Mouse (Mus musculus): ENCODE results near the gene Efna3. TPM values are rescaled to one million over a fixed set of nuclear protein-coding genes. Genes with fewer than 3 reads are reported as not detected.
A peak's percentile ranks its signal among the peaks of the same experiment; 100 is the strongest.

The Efna3 gene
- total RNA-seq, 2 experiments from 2014 or later: 65.5 to 76.3 TPM

DNA sequence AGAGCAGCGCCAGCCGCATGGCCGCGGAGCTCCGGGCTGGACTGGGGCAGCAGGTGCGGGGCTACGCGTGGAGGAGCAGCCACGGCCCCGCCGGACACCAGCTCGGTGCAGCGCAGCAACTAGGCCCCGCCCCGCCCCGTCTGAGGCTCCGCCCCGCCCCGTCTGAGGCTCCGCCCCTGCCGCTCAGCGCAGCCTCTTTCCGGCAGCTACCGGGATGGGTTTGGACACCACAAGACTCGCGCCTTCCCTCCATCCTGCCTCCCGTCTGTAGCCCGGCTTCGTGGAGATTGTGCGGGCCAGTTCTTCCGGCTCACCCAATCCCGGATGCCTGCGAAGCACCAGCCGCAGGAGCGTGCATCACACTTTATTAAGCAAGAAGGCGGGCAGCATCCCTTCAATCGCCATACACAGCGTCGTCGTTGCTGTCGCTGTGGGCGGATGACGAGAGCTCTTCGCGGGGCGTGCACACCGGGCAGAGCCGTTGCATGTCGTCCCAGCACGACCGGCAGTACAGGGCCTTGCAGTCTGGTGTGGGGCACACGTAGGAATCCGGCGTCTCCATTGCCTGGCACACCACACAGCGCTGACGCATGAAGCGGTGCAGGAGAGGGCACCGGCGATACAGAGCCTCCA, 27.2 kb upstream of the Efna3 start, which contains the start of gene Adam15:
Adam15 (minus strand) TSS at position 128 of the 633 bp plus-strand sequence.
- DNase-seq (ENCODE audit: low spot score in 2 of 2): peak; percentile 89 to 92
- Histone ChIP-seq H3K27ac (peak within 1 kb of the TSS; percentile 95), H3K4me3 (peak within 1 kb of the TSS; percentile 76)
- no peak for TF ChIP-seq CTCF (conservative IDR thresholded peaks at IDR 0.05)

GRCm38 (mm10) chr3:89348911-89349868, 26.4 kb upstream of the Efna3 start:
- Histone ChIP-seq H3K4me3 (peak overlapping the region; percentile 76), H3K27ac (peak overlapping the region; percentile 95)
- no peak for TF ChIP-seq CTCF (conservative IDR thresholded peaks at IDR 0.05)
- no peak for DNase-seq (ENCODE audit: low spot score in 2 of 2)

DNA sequence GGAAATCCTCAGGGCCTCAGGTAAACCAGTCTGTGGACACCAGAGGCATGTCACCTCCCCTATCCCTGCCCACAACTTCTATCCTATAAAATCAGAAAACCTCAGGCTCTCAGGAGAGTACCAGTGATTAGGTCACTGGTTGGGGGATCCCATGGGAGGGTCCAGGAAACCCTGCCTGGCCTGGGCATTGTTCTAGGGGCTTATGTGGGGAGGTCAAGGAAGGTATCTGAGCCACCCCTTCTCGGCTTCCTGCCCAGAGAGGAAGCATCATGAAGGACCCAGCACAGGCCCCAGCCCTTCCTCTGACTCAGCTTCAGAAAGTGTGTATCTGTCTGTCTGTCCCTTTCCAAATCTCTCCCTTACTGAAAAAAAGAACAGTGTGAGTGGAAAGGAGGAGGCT, 25.2 kb upstream of the Efna3 start:
- Histone ChIP-seq H3K27ac (peak overlapping the region; percentile 95; the same call in 1 of the 2 replicates), H3K4me3 (no peak overlapping the region)
- no peak for DNase-seq (ENCODE audit: low spot score in 2 of 2)
- TF ChIP-seq CTCF (conservative IDR thresholded peaks at IDR 0.05): no peak

DNA sequence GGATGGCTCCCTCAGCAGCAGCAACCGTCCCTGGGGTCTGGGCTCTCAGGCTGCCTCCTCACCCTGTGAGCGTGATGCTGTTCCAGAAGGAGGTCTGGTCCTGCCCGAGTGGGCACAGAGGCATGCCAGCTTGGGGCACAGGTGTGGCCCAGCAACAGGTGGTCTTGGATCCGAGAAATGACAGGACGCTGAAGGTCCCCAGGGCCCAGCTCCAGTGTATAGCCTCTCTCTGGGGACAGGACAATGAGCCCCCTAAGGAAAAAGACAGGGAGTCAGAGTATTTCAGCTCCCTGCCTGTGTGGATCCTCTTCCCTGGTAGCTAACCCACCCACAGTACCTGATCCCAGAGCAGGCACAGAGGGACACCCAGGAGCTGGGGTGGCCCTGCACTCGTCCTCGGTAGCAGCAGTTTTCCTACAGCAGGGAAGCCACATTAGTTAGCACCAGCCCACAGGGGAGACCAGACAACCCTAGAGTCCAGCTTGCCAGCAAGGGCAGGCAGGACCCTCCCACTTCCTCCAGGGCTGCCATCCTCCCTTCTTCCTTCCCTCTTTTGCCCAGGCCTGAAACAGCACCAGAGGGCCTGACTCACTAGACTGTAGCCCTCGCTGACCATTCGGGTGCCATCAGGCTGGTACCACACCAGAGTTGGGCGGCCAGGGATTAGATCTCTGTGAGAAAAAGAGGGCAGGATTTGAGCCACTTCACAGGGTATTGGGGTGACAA, 24.2 kb upstream of the Efna3 start:
- TF ChIP-seq CTCF (conservative IDR thresholded peaks at IDR 0.05): no peak
- no peak overlapping the region for H3K27ac ChIP-seq
- no peak for DNase-seq (ENCODE audit: low spot score in 2 of 2)
- no peak overlapping the region for H3K4me3 ChIP-seq

DNA sequence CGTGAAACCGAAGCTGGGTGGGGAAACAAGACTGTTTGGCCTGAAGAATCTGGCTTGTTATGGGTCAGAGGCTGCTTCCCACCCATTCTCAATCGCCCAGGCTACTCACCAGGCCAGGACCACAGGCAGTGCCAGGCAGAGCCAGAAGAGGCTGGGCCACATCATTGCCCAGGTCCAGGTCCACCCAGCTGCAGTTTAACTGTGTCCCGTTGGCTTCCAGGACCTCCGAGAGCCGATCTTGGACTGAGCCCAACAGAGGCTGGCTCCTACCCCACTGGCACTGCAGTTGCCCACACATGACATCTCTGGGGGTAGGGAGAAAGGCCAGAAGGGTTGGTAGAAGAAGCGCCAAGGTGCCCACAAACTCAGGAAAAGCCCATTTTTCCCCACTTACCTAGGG, 20.5 kb upstream of the Efna3 start:
- H3K27ac ChIP-seq: no peak overlapping the region
- no peak for TF ChIP-seq CTCF (conservative IDR thresholded peaks at IDR 0.05)

GRCm38 (mm10) chr3:89341794-89342193, 19.0 kb upstream of the Efna3 start:
- Histone ChIP-seq H3K4me3 (no peak overlapping the region), H3K27ac (0 out of 2 replicates have a peak overlapping the region, but pooled peaks have one; percentile 18)
- DNase-seq (ENCODE audit: low spot score in 2 of 2): no peak
- TF ChIP-seq CTCF (conservative IDR thresholded peaks at IDR 0.05): no peak

More for the DNA sequence above, 20.5 kb upstream of the Efna3 start:
- no peak overlapping the region for H3K4me3 ChIP-seq
- no peak for DNase-seq (ENCODE audit: low spot score in 2 of 2)

- peak; percentile 74 to 93 for DNase-seq (ENCODE audit: low spot score in 2 of 2)
- H3K27ac ChIP-seq: no peak overlapping the region
- no peak overlapping the region for H3K4me3 ChIP-seq
- peak; percentile 93 for TF ChIP-seq CTCF (conservative IDR thresholded peaks at IDR 0.05)
Observed at GRCm38 (mm10) chr3:89340465-89340864, 17.7 kb upstream of the Efna3 start.

DNA sequence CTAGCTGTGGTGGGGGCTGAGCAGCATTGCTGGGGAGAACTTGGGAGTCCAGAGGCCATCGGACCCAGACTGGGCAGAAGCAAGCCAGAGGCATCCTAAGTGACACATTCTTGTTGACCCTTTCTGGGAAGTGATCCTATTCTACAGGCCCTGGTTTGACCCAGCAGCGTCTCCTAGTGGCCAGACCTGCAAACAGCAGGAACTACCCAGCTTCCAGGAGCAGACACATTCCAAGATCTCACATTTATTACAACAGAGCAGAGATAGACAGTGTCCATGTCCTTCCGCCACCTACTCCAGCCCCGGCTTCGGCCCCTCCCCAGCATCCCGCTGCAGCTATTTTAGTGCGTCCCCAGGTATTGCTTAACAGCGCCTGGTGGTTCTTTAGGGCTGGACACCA, 16.7 kb upstream of the Efna3 start:
- peak; percentile 72 to 76 for DNase-seq (ENCODE audit: low spot score in 2 of 2)
- TF ChIP-seq CTCF (conservative IDR thresholded peaks at IDR 0.05): peak; percentile 97

DNA sequence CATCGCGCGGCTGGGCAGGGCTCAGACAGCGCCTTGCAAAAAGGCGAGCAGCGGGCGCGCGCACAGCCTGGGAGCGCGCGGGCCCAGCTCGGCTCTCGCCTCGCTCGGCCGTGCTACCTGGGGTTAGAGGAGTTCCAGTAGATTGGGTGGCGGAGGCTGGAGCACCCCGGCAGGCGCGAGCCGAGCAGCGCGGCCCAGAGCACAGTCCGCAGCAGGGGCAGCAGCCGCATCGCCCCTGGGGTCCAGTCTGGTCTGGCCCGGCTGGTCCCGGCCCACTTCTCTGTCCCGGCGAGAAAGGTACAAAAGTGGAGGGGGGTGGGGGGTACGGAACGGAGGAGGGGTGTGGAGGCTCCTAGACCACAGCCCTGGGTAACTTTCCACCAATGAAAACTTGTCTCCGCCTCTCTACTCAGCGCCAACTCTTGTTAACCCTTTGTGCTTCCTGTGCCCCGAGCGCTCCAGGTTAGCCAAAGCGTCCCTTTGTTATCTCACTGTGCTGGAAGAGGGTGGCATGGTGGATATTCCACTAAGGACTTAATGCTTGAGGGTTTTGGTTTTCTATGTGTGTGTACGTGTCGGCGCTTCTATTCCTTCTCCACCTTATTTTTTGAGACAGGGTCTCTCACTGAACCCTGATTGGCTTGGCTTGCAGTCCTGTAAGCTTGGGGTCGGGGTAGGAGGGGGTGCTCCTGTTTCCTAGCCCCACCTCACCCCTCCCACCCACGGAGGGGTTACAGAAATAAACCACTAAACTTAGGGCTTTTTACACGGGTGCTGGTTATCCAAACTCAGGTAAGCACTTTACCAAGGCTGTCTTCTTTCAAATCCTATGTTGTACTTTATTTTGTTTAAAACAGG, 15.2 kb upstream of the Efna3 start, which contains the start of gene Efna4:
Efna4 (minus strand) TSS at position 308 of the 858 bp plus-strand sequence.
- TF ChIP-seq CTCF (conservative IDR thresholded peaks at IDR 0.05): no peak
- peak within 1 kb of the TSS; percentile 66 for H3K4me3 ChIP-seq
- DNase-seq (ENCODE audit: low spot score in 2 of 2): no peak
- peak within 1 kb of the TSS; percentile 83 for H3K27ac ChIP-seq

More for the DNA sequence above, 16.7 kb upstream of the Efna3 start:
- Histone ChIP-seq H3K4me3 (no peak overlapping the region), H3K27ac (no peak overlapping the region)

- no peak for TF ChIP-seq CTCF (conservative IDR thresholded peaks at IDR 0.05)
- Histone ChIP-seq H3K4me3 (peak overlapping the region; percentile 66), H3K27ac (peak overlapping the region; percentile 83)
- peak in 1 of 2 experiments; percentile 54 for DNase-seq (ENCODE audit: low spot score in 2 of 2)
Observed at GRCm38 (mm10) chr3:89337062-89337720, 14.4 kb upstream of the Efna3 start.

DNA sequence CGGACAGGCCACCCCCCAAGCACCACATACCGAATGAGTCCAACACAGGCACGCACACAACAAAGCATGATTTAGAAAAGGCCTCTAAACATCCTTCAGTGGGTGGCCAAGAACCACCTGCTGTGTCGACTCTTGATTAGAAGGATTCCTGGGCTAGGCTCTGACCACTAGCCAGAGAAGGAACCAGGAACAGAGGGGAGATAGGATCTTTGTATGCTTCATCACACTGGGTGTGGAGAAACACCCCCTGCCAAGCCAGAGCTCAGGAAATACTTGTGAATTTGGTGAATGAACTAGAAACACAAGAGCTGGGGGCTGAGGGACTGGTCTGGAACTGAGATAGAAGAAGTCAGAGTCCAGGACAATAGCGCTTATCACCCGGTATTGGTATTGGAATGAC, 13.8 kb upstream of the Efna3 start:
- Histone ChIP-seq H3K4me3 (no peak overlapping the region), H3K27ac (peak overlapping the region; percentile 83)
- TF ChIP-seq CTCF (conservative IDR thresholded peaks at IDR 0.05): no peak
- no peak for DNase-seq (ENCODE audit: low spot score in 2 of 2)
